Mouse (Mus musculus) E14TG2a.4 (cell line): ENCODE results near the gene Bglap3.

Experiments used
- CTCF ChIP-seq: conservative IDR thresholded peaks from 2 replicates; pipeline ENCODE4 v1.5.1; 2014; ENCODE audit warnings: low read length
- NANOG ChIP-seq: IDR thresholded peaks from 2 replicates; pipeline ENCODE4 v1.6.1; 2014; ENCODE audit warnings: borderline replicate concordance, low read length, mixed read lengths

DNA sequence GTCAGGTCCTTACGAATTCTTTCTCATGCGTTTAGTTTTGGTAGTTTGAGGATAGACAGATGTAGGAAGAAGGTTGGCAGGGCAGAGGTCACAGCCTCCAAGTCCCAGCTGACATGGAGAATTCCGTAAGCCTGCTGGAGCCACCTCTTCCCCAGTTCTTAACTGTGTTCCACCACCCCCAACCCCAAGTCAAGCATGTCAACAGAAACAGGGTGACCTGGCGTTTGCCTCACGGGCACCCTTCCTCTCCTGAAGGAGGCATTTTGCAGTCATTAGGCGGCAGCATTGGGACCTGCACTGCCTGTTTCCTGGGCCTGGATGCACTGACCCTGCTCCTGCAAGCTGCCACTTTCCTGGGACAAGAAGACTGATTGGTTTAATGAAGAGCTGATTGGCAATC lies 45.5 kb upstream of the Bglap3 start:
- no peak for TF ChIP-seq CTCF
- no peak for TF ChIP-seq NANOG
